Mouse (Mus musculus) liver, embryonic 14.5 days (tissue): ENCODE data around the gene Copb2.

ENCODE experiments used
- CTCF ChIP-seq: IDR thresholded peaks from 2 replicates; pipeline ENCODE4 v1.5.1; 2016; ENCODE audit warnings: antibody characterized with exemption, low read depth, control low read depth
- EP300 ChIP-seq: IDR thresholded peaks from 2 replicates; pipeline ENCODE4 v1.6.1; 2016; ENCODE audit warnings: antibody characterized with exemption, low read depth

DNA sequence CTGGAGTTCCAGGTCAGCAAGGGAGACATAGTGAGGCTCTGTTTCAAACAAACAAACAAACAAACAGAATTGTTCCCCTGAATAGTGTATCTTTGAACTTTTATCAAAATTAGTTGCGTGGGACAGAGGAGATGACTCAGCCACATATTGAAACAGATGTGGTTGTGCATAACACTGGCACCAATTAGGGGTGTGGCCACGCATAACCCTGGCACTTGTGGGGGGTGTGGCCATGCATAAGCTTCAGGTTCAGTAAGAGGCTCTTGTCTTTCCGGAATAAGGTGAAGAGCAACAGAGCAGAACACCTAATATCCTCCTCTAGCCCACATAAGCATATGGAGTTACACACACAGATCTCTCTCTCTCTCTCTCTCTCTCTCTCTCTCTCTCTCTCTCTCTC lies 19.5 kb upstream of the Copb2 start:
- TF ChIP-seq EP300 (no peak), CTCF (no peak)
